Mouse (Mus musculus): Measurements from ENCODE around the gene Sp9. TPM values are rescaled to one million over a fixed set of nuclear protein-coding genes. Genes with fewer than 3 reads are reported as not detected.
A peak's percentile ranks its signal among the peaks of the same experiment; 100 is the strongest.

Sp9 gene
- polyA plus RNA-seq (2015; fragmentation: Nextera tagmentation; extraction: Ambion mirVana) = not detected in 2 replicates

- ATAC-seq (replicated peaks; ENCODE audit: low FRiP score, low read depth) (no peak), DNase-seq (ENCODE audit: low spot score) (peak; percentile 48)
- Histone ChIP-seq H3K27me3 (ENCODE audit: insufficient read depth, low read length) (peaks cover 77% of the 10 kb centered on the region), H3K36me3 (ENCODE audit: insufficient read depth, low read length) (no peaks in the 10 kb centered on the region), H3K4me1 (replicated peaks; ENCODE audit: insufficient read depth, low read length) (peaks cover 25% of the 10 kb centered on the region), H3K4me3 (replicated peaks; ENCODE audit: low read depth, low read length) (peak within 1 kb of the TSS; percentile 35), H3K4me2 (ENCODE audit: low read length) (peak within 1 kb of the TSS; percentile 61), H3K9me3 (replicated peaks; ENCODE audit: low read length) (no peaks in the 10 kb centered on the region), H3K27ac (no peak within 1 kb of the TSS), H3K9ac (ENCODE audit: low read depth, low read length) (no peak within 1 kb of the TSS)
- no peak for TF ChIP-seq CTCF (IDR thresholded peaks at IDR 0.05; ENCODE audit: low read depth)
- WGBS = 1% methylated on average over 48 of the region's 48 CpGs
These were observed at the start of gene Sp9 for GRCm38 (mm10) chr2:73271459-73272161. Sp9 (plus strand) TSS chr2:73271925.

- TF ChIP-seq CTCF (IDR thresholded peaks at IDR 0.05; ENCODE audit: low read depth) = no peak
- H3K9me3 ChIP-seq (replicated peaks; ENCODE audit: low read length) = no peaks in the 10 kb centered on the region
- H3K9ac ChIP-seq (ENCODE audit: low read depth, low read length) = no peak overlapping the region
- no peaks in the 10 kb centered on the region for H3K27me3 ChIP-seq (ENCODE audit: insufficient read depth, low read length)
- no peaks in the 10 kb centered on the region for H3K36me3 ChIP-seq (ENCODE audit: insufficient read depth, low read length)
- no peaks in the 10 kb centered on the region for H3K4me1 ChIP-seq (replicated peaks; ENCODE audit: insufficient read depth, low read length)
- no peak overlapping the region for H3K4me3 ChIP-seq (replicated peaks; ENCODE audit: low read depth, low read length)
- ATAC-seq (replicated peaks; ENCODE audit: low FRiP score, low read depth) (no peak), DNase-seq (ENCODE audit: low spot score) (no peak)
- H3K27ac ChIP-seq = no peak overlapping the region
- WGBS = 58% methylated on average over 3 of the region's 3 CpGs
- no peak overlapping the region for H3K4me2 ChIP-seq (ENCODE audit: low read length)
These were observed 40.6 kb upstream of the Sp9 start for GRCm38 (mm10) chr2:73231081-73231480.

DNA sequence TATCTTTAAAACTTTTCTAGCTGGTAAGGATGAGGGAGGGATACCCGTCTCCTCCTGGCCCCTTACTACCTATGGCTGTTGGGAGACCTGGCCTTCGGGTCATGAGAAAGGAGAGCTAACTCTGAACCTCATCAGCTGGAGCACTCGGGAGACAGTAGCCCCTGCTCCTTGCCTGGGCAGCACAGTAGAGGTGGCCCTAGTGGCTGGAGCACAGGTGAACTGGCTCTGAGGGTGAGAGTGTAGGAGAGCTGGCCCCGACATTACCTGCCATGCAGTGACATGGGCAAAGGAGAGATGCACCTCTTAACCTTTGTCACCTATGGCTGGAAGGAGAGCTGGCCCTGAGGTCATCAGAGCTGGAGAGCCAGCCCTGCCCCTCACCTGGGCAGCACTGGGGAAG, 30.4 kb upstream of the Sp9 start:
- Histone ChIP-seq H3K9ac (ENCODE audit: low read depth, low read length) (no peak overlapping the region), H3K36me3 (ENCODE audit: insufficient read depth, low read length) (no peaks in the 10 kb centered on the region), H3K27me3 (ENCODE audit: insufficient read depth, low read length) (no peaks in the 10 kb centered on the region), H3K27ac (no peak overlapping the region), H3K4me3 (replicated peaks; ENCODE audit: low read depth, low read length) (no peak overlapping the region), H3K4me2 (ENCODE audit: low read length) (no peak overlapping the region), H3K4me1 (replicated peaks; ENCODE audit: insufficient read depth, low read length) (no peaks in the 10 kb centered on the region), H3K9me3 (replicated peaks; ENCODE audit: low read length) (no peaks in the 10 kb centered on the region)
- 81% methylated on average over 4 of the region's 4 CpGs for whole genome bisulfite sequencing
- no peak for TF ChIP-seq CTCF (IDR thresholded peaks at IDR 0.05; ENCODE audit: low read depth)
- no peak for ATAC-seq (replicated peaks; ENCODE audit: low FRiP score, low read depth)
- no peak for DNase-seq (ENCODE audit: low spot score)

DNA sequence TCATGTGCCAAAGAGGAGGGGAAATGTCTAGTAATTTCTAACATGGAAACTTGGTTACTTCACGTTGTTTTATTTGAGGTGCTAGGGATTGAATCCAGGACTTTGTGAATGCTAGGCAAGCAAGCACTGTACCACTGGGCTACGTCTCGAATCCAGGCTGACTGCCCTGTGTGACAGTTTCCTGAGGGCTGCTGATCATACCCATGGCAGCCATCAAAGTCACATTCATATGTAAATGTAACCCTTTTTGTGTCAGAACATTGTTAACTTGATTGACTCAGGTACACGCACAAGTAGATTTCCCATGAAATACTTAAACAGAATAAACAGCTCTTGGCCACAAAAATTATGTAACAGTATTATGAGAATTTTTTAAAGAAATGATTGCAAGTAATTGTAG, 23.0 kb upstream of the Sp9 start:
- no peak for TF ChIP-seq CTCF (IDR thresholded peaks at IDR 0.05; ENCODE audit: low read depth)
- Histone ChIP-seq H3K4me1 (replicated peaks; ENCODE audit: insufficient read depth, low read length) (no peaks in the 10 kb centered on the region), H3K36me3 (ENCODE audit: insufficient read depth, low read length) (no peaks in the 10 kb centered on the region), H3K4me3 (replicated peaks; ENCODE audit: low read depth, low read length) (no peak overlapping the region), H3K9ac (ENCODE audit: low read depth, low read length) (no peak overlapping the region), H3K27me3 (ENCODE audit: insufficient read depth, low read length) (no peaks in the 10 kb centered on the region), H3K27ac (no peak overlapping the region), H3K9me3 (replicated peaks; ENCODE audit: low read length) (no peaks in the 10 kb centered on the region), H3K4me2 (ENCODE audit: low read length) (no peak overlapping the region)
- 63% methylated on average over 4 of the region's 4 CpGs for WGBS
- no peak for ATAC-seq (replicated peaks; ENCODE audit: low FRiP score, low read depth)
- DNase-seq (ENCODE audit: low spot score) = no peak

DNA sequence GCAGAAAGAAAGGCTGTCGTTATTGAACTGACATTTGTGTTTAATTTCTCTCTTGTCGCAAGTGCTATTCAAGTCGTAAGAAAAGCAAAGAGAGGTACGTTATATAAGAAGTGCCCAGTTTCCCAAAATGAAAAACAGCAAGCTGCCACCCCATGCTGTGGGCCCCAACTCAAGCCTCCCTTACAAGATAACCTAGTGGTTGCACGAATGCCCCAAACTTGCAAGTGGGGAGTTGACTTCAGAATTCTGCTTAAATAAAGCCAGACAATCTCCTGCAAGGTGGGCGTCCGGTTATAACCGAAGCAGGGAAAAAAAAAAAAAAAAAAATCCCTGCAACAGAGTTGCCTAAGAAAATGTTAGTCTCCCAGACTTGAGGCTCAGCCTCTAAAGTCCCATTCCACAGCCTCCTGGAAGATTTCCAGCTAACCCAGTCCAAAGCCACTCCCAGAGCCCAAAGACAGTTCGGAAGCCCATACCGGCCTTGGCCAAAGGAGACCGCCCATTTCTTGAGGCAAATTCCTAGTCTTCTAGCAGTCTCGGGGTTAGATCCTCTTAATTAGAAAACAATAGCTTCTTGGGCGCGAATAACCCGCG, 8.5 kb upstream of the Sp9 start:
- Histone ChIP-seq H3K4me1 (replicated peaks; ENCODE audit: insufficient read depth, low read length) (peaks cover 10% of the 10 kb centered on the region; the same call in 1 of the 2 replicates), H3K9ac (ENCODE audit: low read depth, low read length) (peak overlapping the region; percentile 40), H3K27me3 (ENCODE audit: insufficient read depth, low read length) (peaks cover 53% of the 10 kb centered on the region), H3K4me3 (replicated peaks; ENCODE audit: low read depth, low read length) (peak overlapping the region; percentile 42), H3K36me3 (ENCODE audit: insufficient read depth, low read length) (no peaks in the 10 kb centered on the region), H3K27ac (no peak overlapping the region), H3K4me2 (ENCODE audit: low read length) (peak overlapping the region; percentile 71), H3K9me3 (replicated peaks; ENCODE audit: low read length) (no peaks in the 10 kb centered on the region)
- whole genome bisulfite sequencing = 8% methylated on average over 16 of the region's 16 CpGs
- DNase-seq (ENCODE audit: low spot score) = peak; percentile 50
- ATAC-seq (replicated peaks; ENCODE audit: low FRiP score, low read depth) = 0 out of 2 replicates have a peak, but pooled peaks have one; percentile 7
- no peak for TF ChIP-seq CTCF (IDR thresholded peaks at IDR 0.05; ENCODE audit: low read depth)

GRCm38 (mm10) chr2:73263794-73264610, 7.7 kb upstream of the Sp9 start:
- DNase-seq (ENCODE audit: low spot score) (peak; percentile 67), ATAC-seq (replicated peaks; ENCODE audit: low FRiP score, low read depth) (peak; percentile 40)
- peaks cover 10% of the 10 kb centered on the region; the same call in 1 of the 2 replicates for H3K4me1 ChIP-seq (replicated peaks; ENCODE audit: insufficient read depth, low read length)
- H3K9ac ChIP-seq (ENCODE audit: low read depth, low read length) = peak overlapping the region; percentile 40
- H3K4me3 ChIP-seq (replicated peaks; ENCODE audit: low read depth, low read length) = peak overlapping the region; percentile 42
- no peak for TF ChIP-seq CTCF (IDR thresholded peaks at IDR 0.05; ENCODE audit: low read depth)
- peaks cover 59% of the 10 kb centered on the region for H3K27me3 ChIP-seq (ENCODE audit: insufficient read depth, low read length)
- no peaks in the 10 kb centered on the region for H3K9me3 ChIP-seq (replicated peaks; ENCODE audit: low read length)
- no peak overlapping the region for H3K27ac ChIP-seq
- WGBS = under 1% methylated on average over 38 of the region's 38 CpGs
- no peaks in the 10 kb centered on the region for H3K36me3 ChIP-seq (ENCODE audit: insufficient read depth, low read length)
- peak overlapping the region; percentile 71 for H3K4me2 ChIP-seq (ENCODE audit: low read length)

Measured in kidney, postnatal 0 days (tissue).